Mouse (Mus musculus) megakaryocyte progenitor cell, adult 5-6 weeks (primary cell): ENCODE data around the gene Txndc5. TPM values are rescaled to one million over a fixed set of nuclear protein-coding genes. Genes with fewer than 3 reads are reported as not detected.

ENCODE experiments used
- ATAC-seq: replicated peaks from 2 replicates; pipeline ENCODE4 v1.8.0; 2016; ENCODE audit warnings: mild to moderate bottlenecking, moderate TSS enrichment, inconsistent platforms; ENCODE audit not compliant: poor library complexity
- total RNA-seq, 2 experiments: library from RNA; stranded (forward) in 1 of 2; stranded (reverse) in 1 of 2; fragments of 157-497, 149-512 nt in 1 of 2; fragments of 200-1000 nt in 1 of 2; gene quantifications; 2 replicates each; pipeline versions ENCODE4 v1.2.3 to v1.2.4; 2015 to 2017

The Txndc5 gene
- total RNA-seq, 2 experiments from 2014 or later = 58.3 to 67.4 TPM

DNA sequence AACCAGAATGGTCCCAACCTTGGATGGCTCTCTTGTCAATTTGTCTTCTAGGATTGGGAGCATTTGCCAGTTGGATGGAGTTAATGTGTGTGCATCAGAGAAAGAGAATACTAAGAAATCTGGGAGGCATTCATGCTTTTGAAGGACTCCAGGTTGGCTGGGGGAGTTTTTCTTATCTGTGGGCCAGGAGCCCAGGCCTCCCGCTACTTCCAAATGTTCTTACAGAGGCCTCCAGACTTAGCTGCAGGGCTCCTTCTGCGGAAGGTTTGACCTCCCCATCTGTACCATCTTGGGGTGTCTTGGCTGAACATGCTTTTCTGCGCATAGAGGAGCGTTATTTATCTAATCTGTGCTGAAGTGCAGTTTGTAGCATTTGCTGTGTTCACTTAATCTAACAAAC is 56.0 kb downstream of the Txndc5 start:
- ATAC-seq = no peak

DNA sequence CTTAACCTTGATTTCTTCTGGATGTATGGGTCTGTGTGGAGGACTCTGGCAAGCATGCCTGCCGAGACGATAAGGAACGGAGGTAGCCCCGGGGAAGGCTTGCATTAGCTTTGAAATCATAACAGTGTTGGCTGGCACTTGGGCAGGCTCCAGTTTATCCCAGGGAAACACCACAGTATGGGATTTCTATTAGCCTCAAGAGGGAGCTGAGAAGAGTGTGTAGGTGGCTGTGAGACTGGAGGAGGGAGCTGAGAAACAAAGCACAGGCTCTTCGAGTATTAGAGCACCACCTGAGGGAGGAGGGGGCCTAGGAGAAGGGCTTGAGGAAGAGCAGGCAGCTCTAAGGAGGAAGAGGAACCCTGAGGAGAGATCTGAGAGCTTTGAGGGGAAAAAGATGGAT is 57.7 kb downstream of the Txndc5 start:
- ATAC-seq = no peak

DNA sequence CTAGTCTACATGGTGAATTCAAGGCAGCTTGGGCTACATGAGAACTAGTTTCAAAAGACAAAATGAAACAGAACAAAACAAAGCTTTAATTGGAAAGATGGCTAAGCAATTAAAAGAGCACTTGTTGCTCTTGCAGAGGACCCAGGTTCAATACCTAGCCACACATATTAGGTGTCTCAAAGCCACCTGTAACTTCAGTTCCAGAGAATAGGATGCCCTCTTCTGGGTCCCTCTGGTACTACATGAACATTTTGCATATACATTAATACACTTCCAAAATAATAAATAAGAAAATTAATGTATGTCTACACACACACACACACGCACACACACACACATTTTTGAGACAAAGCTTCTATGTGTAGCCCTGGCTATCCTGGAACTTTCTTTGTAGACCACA is 65.2 kb downstream of the Txndc5 start:
- no peak for ATAC-seq

- ATAC-seq = no peak
These were observed 77.2 kb downstream of the Txndc5 start for GRCm38 (mm10) chr13:38451446-38451845.

Other genes with a start within 250 kb of the Txndc5 start
- gene Bmp6, start 183.7 kb downstream of the Txndc5 start, total RNA-seq (2015) = not detected in 2 replicates
- not detected in 2 replicates for gene Bmp6, start 183.7 kb downstream of the Txndc5 start, total RNA-seq (2017)
- gene Bloc1s5, start 106.3 kb upstream of the Txndc5 start, total RNA-seq (2015) = 3.6 and 4.5 TPM in 2 replicates
- gene Bloc1s5, start 106.3 kb upstream of the Txndc5 start, total RNA-seq (2017) = 13.0 and 14.7 TPM in 2 replicates
- 55.4 and 63.3 TPM in 2 replicates for gene Eef1e1, start 130.2 kb upstream of the Txndc5 start, total RNA-seq (2015)
- gene Eef1e1, start 130.2 kb upstream of the Txndc5 start, total RNA-seq (2017) = 43.5 and 52.9 TPM in 2 replicates